Mouse (Mus musculus) forebrain, embryonic 14.5 days (tissue): ENCODE data around the gene Mmrn2. TPM values are rescaled to one million over a fixed set of nuclear protein-coding genes. Genes with fewer than 3 reads are reported as not detected.

Experiments used
- ATAC-seq: fragments of 200-750 bp; cut with Nextera tagmentation; 2 replicates; pipeline ENCODE4 v1.8.0; 2017; ENCODE audit warnings: mild to moderate bottlenecking, moderate library complexity
- DNase-seq: peaks from one replicate; pipeline ENCODE4 v3.0.0-alpha.2; 2015; ENCODE audit warnings: low spot score
- H3K27ac ChIP-seq: fragments of 300-500 bp; sonication (generic); 2 replicates; pipeline ENCODE4 v1.5.1; 2014; ENCODE audit warnings: low read depth, mild to moderate bottlenecking, control low read depth, low read length, moderate library complexity
- H3K27me3 ChIP-seq: fragments of 300-500 bp; sonication (generic); replicated peaks from 2 replicates; pipeline ENCODE4 v1.6.1; 2014; ENCODE audit warnings: low read length, control low read depth, mixed read lengths; ENCODE audit not compliant: control insufficient read depth, insufficient read depth
- H3K36me3 ChIP-seq: fragments of 300-500 bp; sonication (generic); 2 replicates; pipeline ENCODE4 v1.6.1; 2014; ENCODE audit warnings: low read length, control low read depth; ENCODE audit not compliant: control insufficient read depth, insufficient read depth
- H3K4me1 ChIP-seq: fragments of 300-500 bp; sonication (generic); 2 replicates; pipeline ENCODE4 v1.6.1; 2014; ENCODE audit warnings: antibody characterized with exemption, low read length, control low read depth; ENCODE audit not compliant: control insufficient read depth, insufficient read depth
- H3K4me2 ChIP-seq: fragments of 300-500 bp; sonication (generic); 2 replicates; pipeline ENCODE4 v1.6.1; 2014; ENCODE audit warnings: mild to moderate bottlenecking, control low read depth, low read length
- H3K4me3 ChIP-seq: fragments of 300-500 bp; sonication (generic); 2 replicates; pipeline ENCODE4 v1.5.1; 2014; ENCODE audit warnings: low read depth, low read length, control low read depth
- H3K9ac ChIP-seq: fragments of 300-500 bp; sonication (generic); 2 replicates; pipeline ENCODE4 v1.6.1; 2014; ENCODE audit warnings: mild to moderate bottlenecking, low read length, control low read depth, moderate library complexity
- H3K9me3 ChIP-seq: fragments of 300-500 bp; sonication (generic); replicated peaks from 2 replicates; pipeline ENCODE4 v1.6.1; 2016; ENCODE audit warnings: low read length, control low read depth, mixed read lengths; ENCODE audit not compliant: control insufficient read depth
- whole genome bisulfite sequencing: fragments of 180-500 bp; shearing (Covaris S2); extraction: QIAGEN DNeasy Blood & Tissue Kit; methylation state at CpG from one replicate; pipeline ENCODE4 v1.1.7; 2014; 5-methylcytosine and 5-hydroxymethylcytosine counted together
- polyA plus RNA-seq: library from polyadenylated mRNA; unstranded; fragments of >200 nt; fragmentation: Nextera tagmentation; extraction: Ambion mirVana; gene quantifications from 2 replicates; pipeline ENCODE4 v1.2.1, GENCODE M21; 2014

Mmrn2 gene
- polyA plus RNA-seq, 1 experiment from 2014 or later = 3.6 TPM

- Histone ChIP-seq H3K27ac (no peak overlapping the region), H3K4me1 (no peaks in the 10 kb centered on the region), H3K4me3 (no peak overlapping the region), H3K9ac (no peak overlapping the region), H3K27me3 (no peaks in the 10 kb centered on the region), H3K4me2 (no peak overlapping the region), H3K9me3 (no peaks in the 10 kb centered on the region), H3K36me3 (no peaks in the 10 kb centered on the region)
- 92% methylated on average over 2 of the region's 2 CpGs for WGBS
- ATAC-seq (no peak), DNase-seq (no peak)
Measured at GRCm38 (mm10) chr14:34365147-34365507, 10.1 kb upstream of the Mmrn2 start.

- H3K27me3 ChIP-seq = no peaks in the 10 kb centered on the region
- H3K9me3 ChIP-seq = no peaks in the 10 kb centered on the region
- no peaks in the 10 kb centered on the region for H3K4me1 ChIP-seq
- no peak overlapping the region for H3K4me3 ChIP-seq
- no peak overlapping the region for H3K4me2 ChIP-seq
- H3K27ac ChIP-seq = no peak overlapping the region
- ATAC-seq (no peak), DNase-seq (no peak)
- WGBS = 39% methylated on average over 3 of the region's 3 CpGs
- no peak overlapping the region for H3K9ac ChIP-seq
- H3K36me3 ChIP-seq = no peaks in the 10 kb centered on the region
Measured at GRCm38 (mm10) chr14:34370203-34370602, 5.1 kb upstream of the Mmrn2 start.

GRCm38 (mm10) chr14:34370921-34371320, 4.3 kb upstream of the Mmrn2 start:
- no peak overlapping the region for H3K4me2 ChIP-seq
- no peaks in the 10 kb centered on the region for H3K4me1 ChIP-seq
- H3K36me3 ChIP-seq = no peaks in the 10 kb centered on the region
- DNase-seq (no peak), ATAC-seq (no peak)
- H3K9me3 ChIP-seq = no peaks in the 10 kb centered on the region
- no peaks in the 10 kb centered on the region for H3K27me3 ChIP-seq
- WGBS = 94% methylated on average over 3 of the region's 3 CpGs
- H3K4me3 ChIP-seq = no peak overlapping the region
- H3K9ac ChIP-seq = no peak overlapping the region
- H3K27ac ChIP-seq = no peak overlapping the region

- H3K27me3 ChIP-seq = no peaks in the 10 kb centered on the region
- no peak for DNase-seq
- no peaks in the 10 kb centered on the region for H3K4me1 ChIP-seq
- no peaks in the 10 kb centered on the region for H3K36me3 ChIP-seq
- H3K9ac ChIP-seq = no peak overlapping the region
- H3K27ac ChIP-seq = no peak overlapping the region
- no peak for ATAC-seq
- H3K4me3 ChIP-seq = no peak overlapping the region
- WGBS = 84% methylated on average over 2 of the region's 2 CpGs
- no peaks in the 10 kb centered on the region for H3K9me3 ChIP-seq
- no peak overlapping the region for H3K4me2 ChIP-seq
Measured at GRCm38 (mm10) chr14:34371763-34372162, 3.5 kb upstream of the Mmrn2 start.

- no peaks in the 10 kb centered on the region for H3K9me3 ChIP-seq
- peak; percentile 42 for DNase-seq
- ATAC-seq = peak; percentile 57; the same call in 1 of the 2 replicates
Measured at GRCm38 (mm10) chr14:34372646-34373045, 2.6 kb upstream of the Mmrn2 start.

GRCm38 (mm10) chr14:34373581-34373980, 1.7 kb upstream of the Mmrn2 start:
- ATAC-seq (no peak), DNase-seq (no peak)
- Histone ChIP-seq H3K27ac (no peak overlapping the region), H3K9me3 (no peaks in the 10 kb centered on the region), H3K27me3 (no peaks in the 10 kb centered on the region), H3K4me1 (no peaks in the 10 kb centered on the region), H3K4me3 (no peak overlapping the region), H3K9ac (no peak overlapping the region), H3K4me2 (no peak overlapping the region), H3K36me3 (no peaks in the 10 kb centered on the region)
- WGBS = 86% methylated on average over 6 of the region's 6 CpGs

More at GRCm38 (mm10) chr14:34372646-34373045, 2.6 kb upstream of the Mmrn2 start:
- H3K27me3 ChIP-seq = no peaks in the 10 kb centered on the region
- H3K36me3 ChIP-seq = no peaks in the 10 kb centered on the region
- H3K4me1 ChIP-seq = no peaks in the 10 kb centered on the region
- no peak overlapping the region for H3K9ac ChIP-seq
- WGBS = 82% methylated on average over 6 of the region's 6 CpGs
- no peak overlapping the region for H3K4me3 ChIP-seq
- H3K27ac ChIP-seq = no peak overlapping the region
- no peak overlapping the region for H3K4me2 ChIP-seq

GRCm38 (mm10) chr14:34374577-34374976, 688 bp upstream of the Mmrn2 start, which contains the start of gene Sncg:
TSS of gene Sncg (minus strand) at chr14:34374789.
- H3K4me1 ChIP-seq = no peaks in the 10 kb centered on the region
- H3K9me3 ChIP-seq = no peaks in the 10 kb centered on the region
- no peaks in the 10 kb centered on the region for H3K27me3 ChIP-seq
- no peak within 1 kb of the TSS for H3K4me2 ChIP-seq
- no peak within 1 kb of the TSS for H3K9ac ChIP-seq
- ATAC-seq = no peak
- WGBS = 73% methylated on average over 10 of the region's 10 CpGs
- no peak for DNase-seq
- no peak within 1 kb of the TSS for H3K4me3 ChIP-seq
- H3K27ac ChIP-seq = no peak within 1 kb of the TSS
- H3K36me3 ChIP-seq = no peaks in the 10 kb centered on the region

- no peak overlapping the region for H3K4me2 ChIP-seq
- H3K27me3 ChIP-seq = no peaks in the 10 kb centered on the region
- DNase-seq (no peak), ATAC-seq (no peak)
- no peaks in the 10 kb centered on the region for H3K4me1 ChIP-seq
- no peaks in the 10 kb centered on the region for H3K36me3 ChIP-seq
- no peaks in the 10 kb centered on the region for H3K9me3 ChIP-seq
- no peak overlapping the region for H3K4me3 ChIP-seq
- 87% methylated on average over 5 of the region's 5 CpGs for WGBS
- no peak overlapping the region for H3K27ac ChIP-seq
- no peak overlapping the region for H3K9ac ChIP-seq
Measured at GRCm38 (mm10) chr14:34375941-34376340, 676 bp downstream of the Mmrn2 start.

GRCm38 (mm10) chr14:34377121-34377520, 1.9 kb downstream of the Mmrn2 start:
- no peak for ATAC-seq
- Histone ChIP-seq H3K27me3 (no peaks in the 10 kb centered on the region), H3K4me3 (no peak overlapping the region), H3K4me1 (no peaks in the 10 kb centered on the region), H3K9ac (no peak overlapping the region), H3K27ac (no peak overlapping the region), H3K4me2 (no peak overlapping the region), H3K36me3 (no peaks in the 10 kb centered on the region), H3K9me3 (no peaks in the 10 kb centered on the region)
- no peak for DNase-seq
- 88% methylated on average over 4 of the region's 4 CpGs for WGBS
